13 mouse cellular contexts compared by ENCODE assay signal in the genomic region with DNA sequence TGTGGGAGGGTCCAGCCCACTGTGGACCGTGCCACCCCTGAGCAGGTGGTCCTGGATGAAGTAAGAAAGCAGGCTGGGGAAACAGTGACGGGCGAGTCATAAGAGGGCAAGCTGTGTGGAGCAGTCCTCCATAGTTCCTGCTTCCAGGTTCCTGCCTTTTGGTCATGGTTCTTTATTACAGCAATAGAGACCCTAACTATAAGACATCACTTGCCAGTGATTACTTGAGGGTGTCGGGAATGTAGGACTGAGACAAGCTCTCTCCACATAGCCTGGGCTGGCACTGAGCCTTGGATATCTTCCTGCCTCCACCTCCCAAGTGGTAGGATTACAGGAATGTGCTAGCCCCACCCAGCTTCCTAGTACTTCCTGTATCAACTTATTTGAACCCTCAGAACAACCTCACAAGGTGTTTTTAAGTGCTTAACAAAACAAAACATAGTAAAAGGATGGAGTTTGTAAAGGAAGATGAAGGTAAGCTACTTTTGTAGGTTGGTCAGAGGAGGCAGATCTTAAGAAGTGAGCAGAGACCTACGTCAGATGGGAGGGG. TPM values are rescaled to one million over a fixed set of nuclear protein-coding genes. Genes with fewer than 3 reads are reported as not detected.
DNase-seq lines count a peak whose midpoint lies in the region; ATAC-seq and TF ChIP-seq lines count a peak whose summit lies in the region.
"Had no signal": no experiment of that assay in that cellular context is flagged by ENCODE, and none has a peak within 500 bp of the region (broad histone marks: within the 10 kb centered on the region; RNA-seq: fewer than 3 reads in every experiment).

No protein-coding gene starts in this region.

- no peak overlapping the region for H3K27ac ChIP-seq in kidney, embryonic 16.5 days (ENCODE audit: low read length)
- peak overlapping the region; percentile 47; the same call in 1 of the 2 replicates for H3K27ac ChIP-seq in lung, postnatal 0 days (ENCODE audit: low read length)
- H3K27ac ChIP-seq: forebrain, embryonic 15.5 days; limb, embryonic 15.5 days had no signal

- H3K36me3 ChIP-seq in kidney, embryonic 16.5 days (ENCODE audit: insufficient read depth, low read length): no peaks in the 10 kb centered on the region
- no peaks in the 10 kb centered on the region for H3K36me3 ChIP-seq in lung, postnatal 0 days (ENCODE audit: insufficient read depth, low read length)
- H3K36me3 ChIP-seq: embryonic facial prominence, embryonic 13.5 days; forebrain, embryonic 15.5 days; limb, embryonic 15.5 days had no signal

- no peak for TF ChIP-seq CTCF in lung, postnatal 0 days (IDR thresholded peaks at IDR 0.05)

- no peak for DNase-seq in kidney, adult 8-10 months
- DNase-seq in urinary bladder, postnatal 14 days (ENCODE audit: low spot score): peak; percentile 16
- no peak for DNase-seq in urinary bladder, postnatal 36 days (ENCODE audit: low spot score in 2 of 2)
- peak; percentile 68 for DNase-seq in lung, postnatal 0 days (ENCODE audit: low spot score)
- DNase-seq in kidney, postnatal 14 days: no peak
- no peak for DNase-seq in ovary, postnatal 14 days (ENCODE audit: low spot score)
- no peak for DNase-seq in spleen, postnatal 36 days (ENCODE audit: low spot score in 2 of 2)
- DNase-seq: cerebellum, adult 8-10 months; kidney, adult 11 months had no signal

- 0 out of 2 replicates have a peak, but pooled peaks have one; percentile 5 for ATAC-seq in kidney, embryonic 16.5 days (ENCODE audit: low FRiP score, low TSS enrichment)
- no peak for ATAC-seq in lung, postnatal 0 days

- no peak overlapping the region for H3K4me2 ChIP-seq in kidney, embryonic 16.5 days (replicated peaks; ENCODE audit: low read depth, low read length)
- H3K4me2 ChIP-seq in lung, postnatal 0 days (replicated peaks; ENCODE audit: low read depth, low read length): no peak overlapping the region; the same call in 1 of the 2 replicates

- peaks cover 13% of the 10 kb centered on the region for H3K4me1 ChIP-seq in kidney, embryonic 16.5 days (ENCODE audit: insufficient read depth, low read length)
- peaks cover 30% of the 10 kb centered on the region for H3K4me1 ChIP-seq in lung, postnatal 0 days (ENCODE audit: insufficient read depth, low read depth, low read length)

- H3K9ac ChIP-seq in kidney, embryonic 16.5 days (replicated peaks; ENCODE audit: low read length): no peak overlapping the region
- no peak overlapping the region for H3K9ac ChIP-seq in lung, postnatal 0 days (replicated peaks; ENCODE audit: low read depth)
- H3K9ac ChIP-seq: limb, embryonic 15.5 days had no signal

- no peaks in the 10 kb centered on the region for H3K9me3 ChIP-seq in kidney, embryonic 16.5 days (ENCODE audit: low read length)
- H3K9me3 ChIP-seq in lung, postnatal 0 days (ENCODE audit: low read length): no peaks in the 10 kb centered on the region
- H3K9me3 ChIP-seq: embryonic facial prominence, embryonic 13.5 days; forebrain, embryonic 15.5 days; limb, embryonic 15.5 days had no signal

- H3K27me3 ChIP-seq in kidney, embryonic 16.5 days (ENCODE audit: insufficient read depth, low read length): no peaks in the 10 kb centered on the region
- H3K27me3 ChIP-seq in lung, postnatal 0 days (replicated peaks; ENCODE audit: insufficient read depth, low read length): no peaks in the 10 kb centered on the region
- H3K27me3 ChIP-seq: embryonic facial prominence, embryonic 13.5 days; forebrain, embryonic 15.5 days; limb, embryonic 15.5 days had no signal

- WGBS in kidney, embryonic 16.5 days: 47% methylated on average over 5 of the region's 5 CpGs
- 48% methylated on average over 5 of the region's 5 CpGs for WGBS in lung, postnatal 0 days

- H3K4me3 ChIP-seq in kidney, embryonic 16.5 days (ENCODE audit: low read length): no peak overlapping the region
- H3K4me3 ChIP-seq in lung, postnatal 0 days (ENCODE audit: low read depth, low read length): no peak overlapping the region

- TF ChIP-seq EP300 in lung, postnatal 0 days (IDR thresholded peaks at IDR 0.05): 0 out of 2 replicates have a peak, but pooled peaks have one; percentile 50

RNA-seq across cellular contexts. Expression of a gene that starts 1.0 kb away (rescaled TPM):
- 12.8 and 12.9 TPM in 2 replicates for polyA plus RNA-seq in kidney, embryonic 16.5 days (2015; fragmentation: Nextera tagmentation; extraction: Ambion mirVana)
- polyA plus RNA-seq in lung, postnatal 0 days (2015; fragmentation: Nextera tagmentation; extraction: Ambion mirVana): 9.5 and 11.0 TPM in 2 replicates

Comparison
In these comparisons a context has a peak if more than half of its experiments do, and no peak if none do; other contexts are left out.
1. DNase-seq: peak in urinary bladder, postnatal 14 days (single experiment) and lung, postnatal 0 days (single experiment); none in kidney, adult 8-10 months (0 of 2), urinary bladder, postnatal 36 days (0 of 2), kidney, postnatal 14 days (single experiment), ovary, postnatal 14 days (single experiment) and spleen, postnatal 36 days (0 of 2).